Mouse (Mus musculus) liver, embryonic 14.5 days (tissue): ENCODE data around the gene Ptpn4.

Experiments used
- CTCF ChIP-seq: IDR thresholded peaks from 2 replicates; pipeline ENCODE4 v1.5.1; 2016; ENCODE audit warnings: antibody characterized with exemption, low read depth, control low read depth
- EP300 ChIP-seq: IDR thresholded peaks from 2 replicates; pipeline ENCODE4 v1.6.1; 2016; ENCODE audit warnings: antibody characterized with exemption, low read depth

- no peak for TF ChIP-seq CTCF
- no peak for TF ChIP-seq EP300
These were observed 210.6 kb downstream of the Ptpn4 start for GRCm38 (mm10) chr1:119626837-119627236.
